Mouse (Mus musculus) forebrain, embryonic 12.5 days (tissue): ENCODE measurements at regions not wholly inside any gene's neighbourhood (a gene's known extent, or its start where the extent isn't known, plus 50 kb on each side); places are given as distances from the start of the nearest gene placed in this dataset.
A peak's percentile ranks its signal among the peaks of the same experiment; 100 is the strongest.

Experiments
- ATAC-seq: fragments of 200-750 bp; cut with Nextera tagmentation; 2 replicates; pipeline ENCODE4 v1.8.0; 2017; ENCODE audit warnings: moderate TSS enrichment; ENCODE audit not compliant: low FRiP score
- H3K27ac ChIP-seq: fragments of 300-500 bp; sonication (generic); 2 replicates; pipeline ENCODE4 v1.5.1; 2016; ENCODE audit warnings: mild to moderate bottlenecking
- H3K27me3 ChIP-seq: fragments of 300-500 bp; sonication (generic); 2 replicates; pipeline ENCODE4 v1.6.1; 2016; ENCODE audit warnings: mild to moderate bottlenecking
- H3K36me3 ChIP-seq: fragments of 300-500 bp; sonication (generic); replicated peaks from 2 replicates; pipeline ENCODE4 v1.6.1; 2016; ENCODE audit warnings: mild to moderate bottlenecking
- H3K4me1 ChIP-seq: fragments of 300-500 bp; sonication (generic); 2 replicates; pipeline ENCODE4 v1.6.1; 2016
- H3K4me2 ChIP-seq: fragments of 300-500 bp; sonication (generic); 2 replicates; pipeline ENCODE4 v1.6.1; 2016; ENCODE audit warnings: mild to moderate bottlenecking, moderate library complexity
- H3K4me3 ChIP-seq: fragments of 300-500 bp; sonication (generic); replicated peaks from 2 replicates; pipeline ENCODE4 v1.5.1; 2016; ENCODE audit warnings: mild to moderate bottlenecking
- H3K9ac ChIP-seq: fragments of 300-500 bp; sonication (generic); 2 replicates; pipeline ENCODE4 v1.6.1; 2016; ENCODE audit warnings: mild to moderate bottlenecking
- H3K9me3 ChIP-seq: fragments of 300-500 bp; sonication (generic); 2 replicates; pipeline ENCODE4 v1.6.1; 2016
- WGBS: fragments of 180-500 bp; shearing (Covaris S2); methylation state at CpG from one replicate; pipeline ENCODE4 v1.1.7; 2016; 5-methylcytosine and 5-hydroxymethylcytosine counted together

- no peak overlapping the region for H3K4me3 ChIP-seq
- H3K27ac ChIP-seq, result peak overlapping the region; percentile 46; the same call in 1 of the 2 replicates
- H3K9ac ChIP-seq, result no peak overlapping the region
- peaks cover 21% of the 10 kb centered on the region for H3K4me1 ChIP-seq
- no peaks in the 10 kb centered on the region for H3K27me3 ChIP-seq
- H3K36me3 ChIP-seq, result no peaks in the 10 kb centered on the region
- ATAC-seq, result peak; percentile 80
- WGBS, result 48% methylated on average over 10 of the region's 10 CpGs
- no peak overlapping the region for H3K4me2 ChIP-seq
- H3K9me3 ChIP-seq, result no peaks in the 10 kb centered on the region
Observed at GRCm38 (mm10) chr9:120703291-120703930, 132.2 kb downstream of the Rpl14 start.

- Histone ChIP-seq H3K4me3 (no peak overlapping the region), H3K27me3 (no peaks in the 10 kb centered on the region), H3K9me3 (no peaks in the 10 kb centered on the region), H3K36me3 (no peaks in the 10 kb centered on the region), H3K9ac (no peak overlapping the region), H3K4me1 (peaks cover 28% of the 10 kb centered on the region), H3K27ac (no peak overlapping the region), H3K4me2 (no peak overlapping the region)
- 76% methylated on average over 9 of the region's 9 CpGs for WGBS
- no peak for ATAC-seq
Observed at GRCm38 (mm10) chr9:120706562-120707198, 135.4 kb downstream of the Rpl14 start.

GRCm38 (mm10) chr9:120708507-120708906 is 137.3 kb downstream of the Rpl14 start:
- Histone ChIP-seq H3K4me3 (0 out of 2 replicates have a peak overlapping the region, but pooled peaks have one; percentile 3), H3K27ac (no peak overlapping the region)

GRCm38 (mm10) chr9:120709146-120709655 is 138.0 kb downstream of the Rpl14 start:
- Histone ChIP-seq H3K27me3 (no peaks in the 10 kb centered on the region), H3K9ac (no peak overlapping the region), H3K4me2 (peak overlapping the region; percentile 42; the same call in 1 of the 2 replicates), H3K4me3 (no peak overlapping the region), H3K36me3 (no peaks in the 10 kb centered on the region), H3K27ac (no peak overlapping the region), H3K9me3 (peaks cover 6% of the 10 kb centered on the region; the same call in 1 of the 2 replicates), H3K4me1 (peaks cover 18% of the 10 kb centered on the region)
- no peak for ATAC-seq
- WGBS, result 61% methylated on average over 10 of the region's 10 CpGs

More at GRCm38 (mm10) chr9:120708507-120708906, 137.3 kb downstream of the Rpl14 start:
- Histone ChIP-seq H3K36me3 (no peaks in the 10 kb centered on the region), H3K9ac (peak overlapping the region; percentile 21; the same call in 1 of the 2 replicates), H3K27me3 (no peaks in the 10 kb centered on the region), H3K4me2 (peak overlapping the region; percentile 42), H3K4me1 (peaks cover 20% of the 10 kb centered on the region), H3K9me3 (peaks cover 6% of the 10 kb centered on the region; the same call in 1 of the 2 replicates)
- ATAC-seq, result peak; percentile 44; the same call in 1 of the 2 replicates
- WGBS, result 6% methylated on average over 11 of the region's 11 CpGs

- Histone ChIP-seq H3K9me3 (peaks cover 6% of the 10 kb centered on the region; the same call in 1 of the 2 replicates), H3K9ac (no peak overlapping the region), H3K27me3 (no peaks in the 10 kb centered on the region), H3K4me3 (no peak overlapping the region), H3K4me2 (no peak overlapping the region), H3K27ac (no peak overlapping the region), H3K4me1 (peaks cover 15% of the 10 kb centered on the region), H3K36me3 (no peaks in the 10 kb centered on the region)
- 92% methylated on average over 2 of the region's 2 CpGs for WGBS
- ATAC-seq, result no peak
Observed at GRCm38 (mm10) chr9:120712987-120713386, 141.7 kb downstream of the Rpl14 start.

GRCm38 (mm10) chr9:120715665-120716121 is 144.4 kb downstream of the Rpl14 start:
- H3K4me3 ChIP-seq, result no peak overlapping the region
- peaks cover 6% of the 10 kb centered on the region; the same call in 1 of the 2 replicates for H3K9me3 ChIP-seq
- H3K4me1 ChIP-seq, result 0 out of 2 replicates have a peak, but pooled peaks cover 3% of the 10 kb centered on the region
- H3K36me3 ChIP-seq, result no peaks in the 10 kb centered on the region
- ATAC-seq, result no peak
- 87% methylated on average over 7 of the region's 7 CpGs for WGBS
- no peak overlapping the region for H3K9ac ChIP-seq
- H3K27me3 ChIP-seq, result no peaks in the 10 kb centered on the region
- no peak overlapping the region for H3K27ac ChIP-seq
- no peak overlapping the region for H3K4me2 ChIP-seq

- H3K9ac ChIP-seq, result no peak overlapping the region
- H3K4me2 ChIP-seq, result no peak overlapping the region
- 94% methylated on average over 3 of the region's 3 CpGs for WGBS
- no peaks in the 10 kb centered on the region for H3K9me3 ChIP-seq
- no peak overlapping the region for H3K4me3 ChIP-seq
- H3K27ac ChIP-seq, result no peak overlapping the region
- no peaks in the 10 kb centered on the region for H3K27me3 ChIP-seq
- no peaks in the 10 kb centered on the region for H3K36me3 ChIP-seq
- no peak for ATAC-seq
- 0 out of 2 replicates have a peak, but pooled peaks cover 3% of the 10 kb centered on the region for H3K4me1 ChIP-seq
Observed at GRCm38 (mm10) chr9:120718812-120719211, 147.6 kb downstream of the Rpl14 start.

- ATAC-seq, result no peak
- Histone ChIP-seq H3K27ac (no peak overlapping the region), H3K9me3 (no peaks in the 10 kb centered on the region), H3K27me3 (no peaks in the 10 kb centered on the region), H3K4me2 (no peak overlapping the region), H3K4me1 (no peaks in the 10 kb centered on the region), H3K9ac (no peak overlapping the region), H3K4me3 (no peak overlapping the region), H3K36me3 (no peaks in the 10 kb centered on the region)
- WGBS, result 88% methylated on average over 9 of the region's 9 CpGs
Observed at GRCm38 (mm10) chr9:120721451-120722123, 150.3 kb downstream of the Rpl14 start.

GRCm38 (mm10) chr9:120723026-120723425 is 151.8 kb downstream of the Rpl14 start:
- Histone ChIP-seq H3K4me3 (no peak overlapping the region), H3K9me3 (0 out of 2 replicates have a peak, but pooled peaks cover 3% of the 10 kb centered on the region), H3K27me3 (no peaks in the 10 kb centered on the region), H3K4me1 (no peaks in the 10 kb centered on the region), H3K9ac (no peak overlapping the region), H3K36me3 (no peaks in the 10 kb centered on the region), H3K27ac (no peak overlapping the region), H3K4me2 (no peak overlapping the region)
- 79% methylated on average over 5 of the region's 5 CpGs for WGBS
- no peak for ATAC-seq

GRCm38 (mm10) chr9:120731952-120732622 is 160.8 kb downstream of the Rpl14 start:
- Histone ChIP-seq H3K4me3 (no peak overlapping the region), H3K27ac (0 out of 2 replicates have a peak overlapping the region, but pooled peaks have one; percentile 42), H3K36me3 (no peaks in the 10 kb centered on the region), H3K9me3 (0 out of 2 replicates have a peak, but pooled peaks cover 5% of the 10 kb centered on the region), H3K9ac (no peak overlapping the region), H3K4me1 (peaks cover 37% of the 10 kb centered on the region), H3K27me3 (0 out of 2 replicates have a peak, but pooled peaks cover 11% of the 10 kb centered on the region), H3K4me2 (no peak overlapping the region)
- ATAC-seq, result no peak
- WGBS, result 23% methylated on average over 8 of the region's 8 CpGs

GRCm38 (mm10) chr9:120732650-120733293 is 161.5 kb downstream of the Rpl14 start:
- H3K9ac ChIP-seq, result no peak overlapping the region
- no peak overlapping the region for H3K4me2 ChIP-seq
- 15% methylated on average over 14 of the region's 14 CpGs for WGBS

More at GRCm38 (mm10) chr9:120732650-120733293, 161.5 kb downstream of the Rpl14 start:
- no peaks in the 10 kb centered on the region for H3K36me3 ChIP-seq
- H3K4me3 ChIP-seq, result no peak overlapping the region
- peak; percentile 40; the same call in 1 of the 2 replicates for ATAC-seq
- H3K9me3 ChIP-seq, result 0 out of 2 replicates have a peak, but pooled peaks cover 4% of the 10 kb centered on the region
- H3K4me1 ChIP-seq, result peaks cover 38% of the 10 kb centered on the region
- 0 out of 2 replicates have a peak, but pooled peaks cover 11% of the 10 kb centered on the region for H3K27me3 ChIP-seq
- H3K27ac ChIP-seq, result 0 out of 2 replicates have a peak overlapping the region, but pooled peaks have one; percentile 42
